15 mouse cellular contexts compared by ENCODE assay signal in genomic region chrX:102065213-102065775, GRCm38 (mm10). TPM values are rescaled to one million over a fixed set of nuclear protein-coding genes. Genes with fewer than 3 reads are reported as not detected.
DNase-seq lines count a peak whose midpoint lies in the region; ATAC-seq and TF ChIP-seq lines count a peak whose summit lies in the region.
"Had no signal": no experiment of that assay in that cellular context is flagged by ENCODE, and none has a peak within 500 bp of the region (broad histone marks: within the 10 kb centered on the region; RNA-seq: fewer than 3 reads in every experiment).

No protein-coding gene starts in this region.

- H3K4me3 ChIP-seq in spleen, adult 2 months (ENCODE audit: extremely low read depth, insufficient read depth, insufficient read length) = no peak overlapping the region
- no peak overlapping the region for H3K4me3 ChIP-seq in midbrain, postnatal 0 days (ENCODE audit: low read depth, low read length)
- H3K4me3 ChIP-seq: embryonic facial prominence, embryonic 15.5 days; heart, embryonic 12.5 days; intestine, embryonic 15.5 days had no signal

- H3K27me3 ChIP-seq in spleen, adult 2 months (ENCODE audit: control insufficient read depth, insufficient read depth, low read length) = no peaks in the 10 kb centered on the region
- no peaks in the 10 kb centered on the region for H3K27me3 ChIP-seq in midbrain, postnatal 0 days (ENCODE audit: insufficient read depth, low read length)
- H3K27me3 ChIP-seq: CH12.LX; intestine, embryonic 15.5 days had no signal

- TF ChIP-seq POLR2A in spleen, adult 2 months (IDR thresholded peaks at IDR 0.05; ENCODE audit: low read depth, low read length) = no peak

- H3K4me2 ChIP-seq in midbrain, postnatal 0 days (ENCODE audit: low read depth, low read length, poor library complexity, severe bottlenecking) = no peak overlapping the region
- H3K4me2 ChIP-seq: embryonic facial prominence, embryonic 15.5 days; heart, embryonic 12.5 days; hindbrain, embryonic 14.5 days; intestine, embryonic 15.5 days; liver, embryonic 11.5 days had no signal

- peak; percentile 88 for DNase-seq in heart, adult 11 months
- no peak for DNase-seq in heart, postnatal 14 days
- DNase-seq in spleen, adult 2 months (ENCODE audit: low read depth in 1 of 2, low spot score in 2 of 2) = no peak
- DNase-seq in spleen, adult 12 weeks (ENCODE audit: low spot score) = no peak
- no peak for DNase-seq in midbrain, postnatal 0 days (ENCODE audit: low spot score)
- DNase-seq in embryo, embryonic 10 days (ENCODE audit: low spot score) = no peak
- DNase-seq: cerebellum, postnatal 10 days; gastrocnemius, postnatal 10 days had no signal

- intact Hi-C loops in heart, postnatal 14 days (cut with DNase I) = loop anchor here (2.0 kb wide), 1 partner anchor 260 kb away; no protein-coding TSS in a partner anchor

- peak overlapping the region; percentile 35 for H3K27ac ChIP-seq in spleen, adult 2 months (ENCODE audit: insufficient read depth, low read length)
- no peak overlapping the region for H3K27ac ChIP-seq in midbrain, postnatal 0 days (ENCODE audit: low read depth, low read length)
- H3K27ac ChIP-seq: embryonic facial prominence, embryonic 15.5 days; hindbrain, embryonic 14.5 days; intestine, embryonic 15.5 days had no signal

- no peaks in the 10 kb centered on the region for H3K9me3 ChIP-seq in midbrain, postnatal 0 days (ENCODE audit: low read length)
- H3K9me3 ChIP-seq: embryonic facial prominence, embryonic 15.5 days; heart, embryonic 12.5 days; intestine, embryonic 15.5 days had no signal

- WGBS in spleen, adult 2 months = 55% methylated on average over 4 of the region's 4 CpGs
- WGBS in midbrain, postnatal 0 days = 54% methylated on average over 4 of the region's 4 CpGs

- no peaks in the 10 kb centered on the region for H3K36me3 ChIP-seq in spleen, adult 2 months (ENCODE audit: control insufficient read depth, insufficient read depth, low read length)
- H3K36me3 ChIP-seq in midbrain, postnatal 0 days (ENCODE audit: insufficient read depth, low read length) = no peaks in the 10 kb centered on the region
- H3K36me3 ChIP-seq: embryonic facial prominence, embryonic 15.5 days; heart, embryonic 12.5 days; intestine, embryonic 15.5 days had no signal

- no peak overlapping the region for H3K9ac ChIP-seq in midbrain, postnatal 0 days (replicated peaks; ENCODE audit: low read length, poor library complexity, severe bottlenecking)
- H3K9ac ChIP-seq: embryonic facial prominence, embryonic 15.5 days; heart, embryonic 12.5 days; hindbrain, embryonic 14.5 days; intestine, embryonic 15.5 days had no signal

- peaks cover 8% of the 10 kb centered on the region for H3K4me1 ChIP-seq in spleen, adult 2 months (ENCODE audit: control insufficient read depth, insufficient read depth, insufficient read length)
- H3K4me1 ChIP-seq in midbrain, postnatal 0 days (ENCODE audit: insufficient read depth, low read length) = no peaks in the 10 kb centered on the region

- ATAC-seq in megakaryocyte, adult 5-6 weeks (ENCODE audit: poor library complexity, severe bottlenecking) = peak; percentile 69
- ATAC-seq in midbrain, postnatal 0 days (ENCODE audit: low FRiP score) = no peak

- no peak for TF ChIP-seq CTCF in spleen, adult 2 months (IDR thresholded peaks at IDR 0.05; ENCODE audit: extremely low read depth, insufficient read depth, insufficient read length, insufficient replicate concordance)
- TF ChIP-seq CTCF in midbrain, postnatal 0 days (IDR thresholded peaks at IDR 0.05) = no peak

RNA-seq across cellular contexts. Expression of gene Rtl5, which starts 5.8 kb away (rescaled TPM):
- total RNA-seq in heart, postnatal 14 days (2021) = 1 to 10 TPM; 1.6 to 2.7 TPM
- 4.1 and 5.5 TPM in 2 replicates for polyA plus RNA-seq in spleen, adult 2 months (2012; rRNA removed)
- total RNA-seq in megakaryocyte, adult 5-6 weeks (2015) = 3.3 and 4.2 TPM in 2 replicates
- 4.0 and 4.2 TPM in 2 replicates for total RNA-seq in megakaryocyte, adult 5-6 weeks (2017)
- 45.8 and 50.0 TPM in 2 replicates for total RNA-seq in midbrain, postnatal 0 days (2014; rRNA removed)
- 6.2 and 7.5 TPM in 2 replicates for polyA plus RNA-seq in midbrain, postnatal 0 days (2015; fragmentation: Nextera tagmentation; extraction: Ambion mirVana)

RNA-seq across cellular contexts. Expression of gene Pin4, which starts 54.0 kb away (rescaled TPM):
- total RNA-seq in heart, postnatal 14 days (2021) = 10 to 100 TPM; 15.3 to 28.4 TPM
- 0.26 and 0.42 TPM in 2 replicates for polyA plus RNA-seq in spleen, adult 2 months (2012; rRNA removed)
- 46.4 and 55.5 TPM in 2 replicates for total RNA-seq in megakaryocyte, adult 5-6 weeks (2015)
- 105 and 116 TPM in 2 replicates for total RNA-seq in megakaryocyte, adult 5-6 weeks (2017)
- total RNA-seq in midbrain, postnatal 0 days (2014; rRNA removed) = 7.7 and 17.8 TPM in 2 replicates
- polyA plus RNA-seq in midbrain, postnatal 0 days (2015; fragmentation: Nextera tagmentation; extraction: Ambion mirVana) = 41.1 and 54.6 TPM in 2 replicates
